Mouse (Mus musculus): Measurements from ENCODE around the gene Gm45208. TPM values are rescaled to one million over a fixed set of nuclear protein-coding genes. Genes with fewer than 3 reads are reported as not detected.
"Not testable (repeated sequence)": the region's sequence is repeated elsewhere in the genome, so short reads cannot be mapped to it uniquely, and the experiment has no call there.

Gm45208 gene
- polyA plus RNA-seq, 1 experiment = not detected

GRCm38 (mm10) chrX:7688321-7688720 lies 33.7 kb upstream of the Gm45208 start:
- H3K4me3 ChIP-seq (ENCODE audit: insufficient read depth, low read length) = no peak overlapping the region
- H3K27ac ChIP-seq (ENCODE audit: insufficient read depth, low read depth, low read length) = no peak overlapping the region
- no peak for TF ChIP-seq POLR2A (IDR thresholded peaks at IDR 0.05; ENCODE audit: borderline replicate concordance, low read depth, low read length)
- TF ChIP-seq CTCF (IDR thresholded peaks at IDR 0.05; ENCODE audit: low read depth, low read length) = no peak
- no peaks in the 10 kb centered on the region for H3K4me1 ChIP-seq (ENCODE audit: control insufficient read depth, insufficient read depth, low read length)

- TF ChIP-seq CTCF (IDR thresholded peaks at IDR 0.05; ENCODE audit: low read depth, low read length) = no peak
- TF ChIP-seq POLR2A (IDR thresholded peaks at IDR 0.05; ENCODE audit: borderline replicate concordance, low read depth, low read length) = no peak
- no peak overlapping the region for H3K27ac ChIP-seq (ENCODE audit: insufficient read depth, low read depth, low read length)
- no peaks in the 10 kb centered on the region for H3K4me1 ChIP-seq (ENCODE audit: control insufficient read depth, insufficient read depth, low read length)
- no peak overlapping the region for H3K4me3 ChIP-seq (ENCODE audit: insufficient read depth, low read length)
Measured at GRCm38 (mm10) chrX:7690486-7690885, 31.6 kb upstream of the Gm45208 start.

- TF ChIP-seq CTCF (IDR thresholded peaks at IDR 0.05; ENCODE audit: low read depth, low read length) = no peak
- no peak for TF ChIP-seq POLR2A (IDR thresholded peaks at IDR 0.05; ENCODE audit: borderline replicate concordance, low read depth, low read length)
- Histone ChIP-seq H3K4me1 (ENCODE audit: control insufficient read depth, insufficient read depth, low read length) (peaks cover 2% of the 10 kb centered on the region; the same call in 1 of the 2 replicates), H3K27ac (ENCODE audit: insufficient read depth, low read depth, low read length) (no peak overlapping the region), H3K4me3 (ENCODE audit: insufficient read depth, low read length) (no peak overlapping the region)
Measured at GRCm38 (mm10) chrX:7692862-7693261, 29.2 kb upstream of the Gm45208 start.

GRCm38 (mm10) chrX:7696520-7696919 lies 25.5 kb upstream of the Gm45208 start:
- no peak overlapping the region for H3K4me3 ChIP-seq (ENCODE audit: insufficient read depth, low read length)
- H3K4me1 ChIP-seq (ENCODE audit: control insufficient read depth, insufficient read depth, low read length) = peaks cover 6% of the 10 kb centered on the region
- H3K27ac ChIP-seq (ENCODE audit: insufficient read depth, low read depth, low read length) = no peak overlapping the region
- TF ChIP-seq CTCF (IDR thresholded peaks at IDR 0.05; ENCODE audit: low read depth, low read length) (no peak), POLR2A (IDR thresholded peaks at IDR 0.05; ENCODE audit: borderline replicate concordance, low read depth, low read length) (no peak)

- peak within 1 kb of the TSS; percentile 34 for H3K27ac ChIP-seq (ENCODE audit: insufficient read depth, low read depth, low read length)
- TF ChIP-seq CTCF (IDR thresholded peaks at IDR 0.05; ENCODE audit: low read depth, low read length) (no peak), POLR2A (IDR thresholded peaks at IDR 0.05; ENCODE audit: borderline replicate concordance, low read depth, low read length) (no peak)
Measured at GRCm38 (mm10) chrX:7696954-7697381, 25.1 kb upstream of the Gm45208 start, which contains the start of gene Gpkow. Gpkow (plus strand) TSS chrX:7697131.

GRCm38 (mm10) chrX:7713764-7714134 lies 8.3 kb upstream of the Gm45208 start:
- H3K4me1 ChIP-seq (ENCODE audit: control insufficient read depth, insufficient read depth, low read length) = not testable (repeated sequence)
- Histone ChIP-seq H3K4me3 (ENCODE audit: insufficient read depth, low read length) (peak overlapping the region; percentile 50), H3K27ac (ENCODE audit: insufficient read depth, low read depth, low read length) (peak overlapping the region; percentile 23)

More at GRCm38 (mm10) chrX:7696954-7697381, 25.1 kb upstream of the Gm45208 start, which contains the start of gene Gpkow:
- Histone ChIP-seq H3K4me1 (ENCODE audit: control insufficient read depth, insufficient read depth, low read length) (peaks cover 6% of the 10 kb centered on the region), H3K4me3 (ENCODE audit: insufficient read depth, low read length) (peak within 1 kb of the TSS; percentile 77)

- not testable (repeated sequence) for H3K4me1 ChIP-seq (ENCODE audit: control insufficient read depth, insufficient read depth, low read length)
- peak within 1 kb of the TSS; percentile 50 for H3K4me3 ChIP-seq (ENCODE audit: insufficient read depth, low read length)
- peak within 1 kb of the TSS; percentile 63 for H3K27ac ChIP-seq (ENCODE audit: insufficient read depth, low read depth, low read length)
Measured at GRCm38 (mm10) chrX:7714135-7714899, 7.7 kb upstream of the Gm45208 start, which contains the start of gene Wdr45. Wdr45 (plus strand) TSS chrX:7714333.

GRCm38 (mm10) chrX:7716058-7716457 lies 6.0 kb upstream of the Gm45208 start:
- H3K4me1 ChIP-seq (ENCODE audit: control insufficient read depth, insufficient read depth, low read length); H3K27ac ChIP-seq (ENCODE audit: insufficient read depth, low read depth, low read length); H3K4me3 ChIP-seq (ENCODE audit: insufficient read depth, low read length): not testable (repeated sequence)

GRCm38 (mm10) chrX:7722282-7722611 lies 202 bp downstream of the Gm45208 start:
- peak overlapping the region; percentile 93 for H3K27ac ChIP-seq (ENCODE audit: insufficient read depth, low read depth, low read length)
- peak overlapping the region; percentile 74 for H3K4me3 ChIP-seq (ENCODE audit: insufficient read depth, low read length)
- no peak for TF ChIP-seq CTCF (IDR thresholded peaks at IDR 0.05; ENCODE audit: low read depth, low read length)
- no peak for TF ChIP-seq POLR2A (IDR thresholded peaks at IDR 0.05; ENCODE audit: borderline replicate concordance, low read depth, low read length)
- H3K4me1 ChIP-seq (ENCODE audit: control insufficient read depth, insufficient read depth, low read length) = 0 out of 2 replicates have a peak, but pooled peaks cover 9% of the 10 kb centered on the region

GRCm38 (mm10) chrX:7722691-7723090 lies 646 bp downstream of the Gm45208 start:
- Histone ChIP-seq H3K27ac (ENCODE audit: insufficient read depth, low read depth, low read length) (peak overlapping the region; percentile 93), H3K4me1 (ENCODE audit: control insufficient read depth, insufficient read depth, low read length) (peaks cover 11% of the 10 kb centered on the region), H3K4me3 (ENCODE audit: insufficient read depth, low read length) (peak overlapping the region; percentile 74)
- no peak for TF ChIP-seq POLR2A (IDR thresholded peaks at IDR 0.05; ENCODE audit: borderline replicate concordance, low read depth, low read length)
- TF ChIP-seq CTCF (IDR thresholded peaks at IDR 0.05; ENCODE audit: low read depth, low read length) = no peak

- no peak overlapping the region for H3K4me3 ChIP-seq (ENCODE audit: insufficient read depth, low read length)
Measured at GRCm38 (mm10) chrX:7724135-7724534, 2.1 kb downstream of the Gm45208 start.

More at GRCm38 (mm10) chrX:7724135-7724534, 2.1 kb downstream of the Gm45208 start:
- Histone ChIP-seq H3K27ac (ENCODE audit: insufficient read depth, low read depth, low read length) (no peak overlapping the region), H3K4me1 (ENCODE audit: control insufficient read depth, insufficient read depth, low read length) (peaks cover 15% of the 10 kb centered on the region)
- TF ChIP-seq POLR2A (IDR thresholded peaks at IDR 0.05; ENCODE audit: borderline replicate concordance, low read depth, low read length) = no peak
- no peak for TF ChIP-seq CTCF (IDR thresholded peaks at IDR 0.05; ENCODE audit: low read depth, low read length)
